Mouse (Mus musculus) intestine, embryonic 15.5 days (tissue): ENCODE results near the gene Gm5485. TPM values are rescaled to one million over a fixed set of nuclear protein-coding genes. Genes with fewer than 3 reads are reported as not detected.

Source experiments
- ATAC-seq: fragments of 200-750 bp; cut with Nextera tagmentation; 2 replicates; pipeline ENCODE4 v1.8.0; 2017; ENCODE audit warnings: moderate TSS enrichment, moderate library complexity
- H3K27ac ChIP-seq: fragments of 300-500 bp; sonication (generic); 2 replicates; pipeline ENCODE4 v1.5.1; 2015; ENCODE audit warnings: mild to moderate bottlenecking, inconsistent platforms
- H3K27me3 ChIP-seq: fragments of 300-500 bp; sonication (generic); replicated peaks from 2 replicates; pipeline ENCODE4 v1.6.1; 2015; ENCODE audit warnings: inconsistent platforms
- H3K36me3 ChIP-seq: fragments of 300-500 bp; sonication (generic); 2 replicates; pipeline ENCODE4 v1.6.1; 2015; ENCODE audit warnings: inconsistent platforms
- H3K4me1 ChIP-seq: fragments of 300-500 bp; sonication (generic); replicated peaks from 2 replicates; pipeline ENCODE4 v1.6.1; 2015; ENCODE audit warnings: inconsistent platforms
- H3K4me2 ChIP-seq: fragments of 300-500 bp; sonication (generic); replicated peaks from 2 replicates; pipeline ENCODE4 v1.6.1; 2015; ENCODE audit warnings: mild to moderate bottlenecking, inconsistent platforms
- H3K4me3 ChIP-seq: fragments of 300-500 bp; sonication (generic); replicated peaks from 2 replicates; pipeline ENCODE4 v1.5.1; 2015; ENCODE audit warnings: inconsistent platforms
- H3K9ac ChIP-seq: fragments of 300-500 bp; sonication (generic); 2 replicates; pipeline ENCODE4 v1.6.1; 2015; ENCODE audit warnings: inconsistent platforms
- H3K9me3 ChIP-seq: fragments of 300-500 bp; sonication (generic); 2 replicates; pipeline ENCODE4 v1.6.1; 2016; ENCODE audit warnings: inconsistent platforms
- WGBS: fragments of 180-500 bp; shearing (Covaris S2); methylation state at CpG from one replicate; pipeline ENCODE4 v1.1.7; 2015; 5-methylcytosine and 5-hydroxymethylcytosine counted together
- polyA plus RNA-seq: library from polyadenylated mRNA; unstranded; fragments of >200 nt; fragmentation: Nextera tagmentation; extraction: Ambion mirVana; gene quantifications from 2 replicates; pipeline ENCODE4 v1.2.1, GENCODE M21; 2015

The Gm5485 gene
- polyA plus RNA-seq = 0.80 and 1.7 TPM in 2 replicates

DNA sequence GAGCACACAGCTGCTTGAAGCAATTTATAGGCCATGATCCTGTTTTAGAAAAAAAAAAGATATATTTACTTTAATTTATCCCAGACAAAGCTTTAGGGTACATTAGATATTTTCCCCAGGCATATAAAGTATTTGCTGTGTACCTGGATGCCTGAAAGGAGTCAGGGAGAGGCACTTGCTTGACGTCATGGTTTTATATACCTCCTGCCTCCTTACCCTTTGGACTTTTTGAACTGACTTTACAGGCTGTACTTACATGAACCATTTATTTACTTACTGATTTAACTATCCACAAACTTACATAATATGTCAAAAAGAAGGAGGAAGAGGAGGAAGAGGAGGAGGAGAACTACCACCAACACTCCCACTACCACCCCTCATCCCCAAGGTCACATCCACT is at the start of gene Gm5485:
Gene Gm5485 (minus strand): TSS at position 171 of the 400 bp plus-strand sequence.
- Histone ChIP-seq H3K4me2 (no peak within 1 kb of the TSS), H3K27ac (no peak within 1 kb of the TSS), H3K36me3 (no peaks in the 10 kb centered on the region), H3K27me3 (no peaks in the 10 kb centered on the region), H3K9me3 (no peaks in the 10 kb centered on the region), H3K9ac (no peak within 1 kb of the TSS), H3K4me1 (peaks cover 9% of the 10 kb centered on the region), H3K4me3 (no peak within 1 kb of the TSS)
- WGBS = 47% methylated on average over 1 of the region's 1 CpGs
- ATAC-seq = peak; percentile 90

DNA sequence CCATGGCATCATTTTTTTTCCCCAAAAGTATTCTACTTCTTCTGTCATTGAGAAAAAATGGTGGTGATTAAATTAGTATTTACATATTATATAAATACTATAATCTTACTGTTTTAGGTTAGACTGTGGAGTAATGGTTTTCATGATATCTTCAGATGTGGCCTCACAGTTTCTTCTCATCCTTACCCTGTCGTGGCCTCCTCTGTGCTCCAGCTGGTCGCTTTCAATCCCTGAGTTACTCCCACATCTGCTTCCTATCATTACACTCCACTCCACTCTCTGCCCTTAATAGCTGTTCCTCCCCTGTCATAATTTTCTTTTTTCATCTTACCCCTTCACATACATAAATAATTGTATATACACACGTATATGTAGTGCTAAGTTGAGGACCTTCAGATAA is 41.0 kb upstream of the Gm5485 start:
- H3K4me2 ChIP-seq = no peak overlapping the region
- H3K9ac ChIP-seq = no peak overlapping the region
- no peak for ATAC-seq
- 44% methylated on average over 3 of the region's 3 CpGs for WGBS
- H3K27me3 ChIP-seq = no peaks in the 10 kb centered on the region
- no peak overlapping the region for H3K4me3 ChIP-seq
- H3K36me3 ChIP-seq = no peaks in the 10 kb centered on the region
- no peak overlapping the region for H3K27ac ChIP-seq
- H3K4me1 ChIP-seq = no peaks in the 10 kb centered on the region
- no peaks in the 10 kb centered on the region for H3K9me3 ChIP-seq

DNA sequence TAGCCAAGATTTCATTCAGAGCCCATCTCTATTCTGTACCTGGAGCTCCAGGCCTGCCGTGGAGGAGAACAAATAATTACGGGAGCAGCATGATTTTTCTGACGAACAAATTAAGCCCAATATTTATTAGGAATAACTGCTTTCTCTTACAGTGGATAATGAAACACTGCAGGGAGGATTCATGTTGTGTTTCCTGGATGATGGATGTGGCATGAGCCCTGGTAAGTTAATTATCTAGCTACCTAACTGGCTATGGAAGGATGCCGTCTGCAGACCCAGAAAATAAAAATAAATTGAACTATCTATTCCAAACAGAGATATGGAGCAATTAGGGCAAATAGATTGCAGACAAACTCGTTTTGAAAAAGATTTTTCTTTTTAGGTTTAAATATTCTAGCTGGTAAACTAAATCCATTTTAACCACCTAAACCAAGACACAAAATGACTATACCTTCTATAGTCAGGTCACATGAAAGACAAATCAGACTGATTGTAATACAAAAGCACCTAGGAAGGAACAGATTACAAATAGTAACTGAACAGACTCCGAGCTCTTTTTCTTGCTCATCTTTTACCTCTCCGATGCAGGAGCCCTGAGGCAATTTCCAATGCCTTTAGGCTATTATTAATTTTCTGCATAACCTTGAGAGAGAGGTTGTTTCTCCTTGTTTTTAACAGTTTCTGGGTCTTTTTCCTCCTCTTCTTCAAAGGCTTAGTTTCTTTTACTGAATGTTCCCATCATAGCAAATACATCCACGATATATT is 34.1 kb upstream of the Gm5485 start:
- no peaks in the 10 kb centered on the region for H3K9me3 ChIP-seq
- no peak overlapping the region for H3K4me2 ChIP-seq
- H3K9ac ChIP-seq = no peak overlapping the region
- no peaks in the 10 kb centered on the region for H3K4me1 ChIP-seq
- no peak for ATAC-seq
- H3K27ac ChIP-seq = no peak overlapping the region
- WGBS = 73% methylated on average over 8 of the region's 8 CpGs
- H3K4me3 ChIP-seq = no peak overlapping the region
- no peaks in the 10 kb centered on the region for H3K27me3 ChIP-seq
- no peaks in the 10 kb centered on the region for H3K36me3 ChIP-seq

DNA sequence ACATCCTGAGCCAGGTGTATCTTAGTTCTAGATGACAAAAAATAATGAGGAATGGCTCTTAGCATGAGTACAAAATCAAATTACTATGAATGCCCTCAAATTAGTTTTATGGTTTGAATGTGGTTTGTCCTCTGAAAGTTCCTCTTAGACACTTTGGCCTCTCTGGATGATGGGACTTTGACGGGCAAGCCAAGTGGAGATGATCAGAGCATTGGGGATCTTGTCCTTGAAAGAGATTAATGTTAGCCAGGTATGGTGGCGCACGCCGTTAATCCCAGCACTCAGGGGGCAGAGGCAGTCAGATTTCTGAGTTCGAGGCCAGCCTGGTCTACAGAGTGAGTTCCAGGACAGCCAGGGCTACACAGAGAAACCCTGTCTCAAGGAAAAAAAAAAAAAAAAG is 32.4 kb upstream of the Gm5485 start:
- ATAC-seq = no peak
- H3K27ac ChIP-seq = no peak overlapping the region
- WGBS = 84% methylated on average over 5 of the region's 5 CpGs

DNA sequence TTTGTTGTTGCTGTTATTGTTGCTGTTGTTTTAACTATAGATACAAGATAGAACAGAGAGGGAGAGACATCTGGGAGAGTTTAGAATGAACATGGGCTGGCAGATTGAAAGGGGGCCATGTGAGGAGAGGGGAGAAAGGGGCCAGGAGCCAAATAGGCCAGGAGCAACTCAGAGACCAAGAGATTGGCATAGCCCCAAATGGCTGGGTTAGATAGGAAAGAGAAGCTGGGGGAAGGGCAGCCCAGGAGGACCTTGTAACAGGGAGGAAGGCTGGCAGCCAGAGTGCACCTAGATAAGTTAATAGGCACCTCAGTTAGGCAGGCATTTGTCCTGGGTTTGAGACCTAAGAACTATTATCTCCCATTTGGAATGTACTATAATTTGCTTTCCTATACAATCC is 25.3 kb upstream of the Gm5485 start:
- Histone ChIP-seq H3K36me3 (no peaks in the 10 kb centered on the region), H3K27ac (no peak overlapping the region), H3K27me3 (no peaks in the 10 kb centered on the region), H3K9me3 (no peaks in the 10 kb centered on the region), H3K9ac (no peak overlapping the region), H3K4me3 (no peak overlapping the region), H3K4me1 (no peaks in the 10 kb centered on the region), H3K4me2 (no peak overlapping the region)
- no peak for ATAC-seq

More for the DNA sequence above, 32.4 kb upstream of the Gm5485 start:
- H3K4me2 ChIP-seq = no peak overlapping the region
- H3K9ac ChIP-seq = no peak overlapping the region
- no peaks in the 10 kb centered on the region for H3K27me3 ChIP-seq
- H3K4me1 ChIP-seq = no peaks in the 10 kb centered on the region
- H3K36me3 ChIP-seq = no peaks in the 10 kb centered on the region
- no peaks in the 10 kb centered on the region for H3K9me3 ChIP-seq
- H3K4me3 ChIP-seq = no peak overlapping the region

DNA sequence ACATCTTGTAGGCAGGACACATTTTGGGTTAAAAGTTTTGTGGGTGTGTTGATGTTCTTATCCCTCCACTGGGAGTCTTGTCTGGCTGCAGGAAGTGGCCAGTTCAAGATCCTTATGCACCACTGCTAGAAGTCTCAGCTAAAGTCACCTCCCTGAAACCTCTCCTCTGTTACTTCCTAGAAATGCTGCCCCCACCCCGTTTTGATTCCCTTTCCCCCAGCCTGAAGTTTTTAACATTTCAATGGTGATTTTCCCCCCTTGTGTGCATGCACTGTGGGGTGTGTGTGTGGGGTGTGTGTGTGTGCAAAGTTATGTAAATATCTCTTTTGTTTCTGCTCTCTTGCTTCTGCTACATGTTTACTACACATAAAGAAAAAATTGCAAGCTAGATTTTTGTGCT is 23.2 kb upstream of the Gm5485 start:
- Histone ChIP-seq H3K36me3 (no peaks in the 10 kb centered on the region), H3K9me3 (no peaks in the 10 kb centered on the region), H3K4me3 (no peak overlapping the region), H3K4me2 (no peak overlapping the region), H3K27me3 (no peaks in the 10 kb centered on the region), H3K4me1 (no peaks in the 10 kb centered on the region), H3K27ac (no peak overlapping the region), H3K9ac (no peak overlapping the region)
- WGBS = 24% methylated on average over 1 of the region's 1 CpGs
- ATAC-seq = no peak

DNA sequence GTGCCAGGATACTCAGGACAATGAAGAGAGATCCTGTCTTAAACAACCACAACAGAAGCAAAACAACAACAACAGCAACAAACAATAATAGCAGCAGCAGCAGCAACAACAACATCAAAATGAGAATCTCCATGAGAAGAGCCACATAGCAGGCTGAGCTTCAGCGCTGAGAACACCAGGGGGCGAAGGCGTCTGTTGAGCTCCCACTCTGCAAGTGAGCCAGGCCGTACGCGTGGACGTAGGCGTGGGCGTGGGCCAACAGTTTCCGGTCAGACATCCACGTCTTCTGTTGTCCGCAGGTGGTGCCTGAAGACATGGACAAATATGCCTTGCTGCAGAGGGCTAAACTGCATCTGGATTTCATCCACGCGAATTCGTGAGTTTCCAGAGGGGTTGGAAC is 18.8 kb upstream of the Gm5485 start, which contains the start of gene Morc1:
Gene Morc1 (plus strand): TSS at position 211 of the 400 bp plus-strand sequence.
- Histone ChIP-seq H3K36me3 (no peaks in the 10 kb centered on the region), H3K4me1 (no peaks in the 10 kb centered on the region), H3K27me3 (no peaks in the 10 kb centered on the region), H3K27ac (no peak within 1 kb of the TSS), H3K9ac (no peak within 1 kb of the TSS), H3K4me3 (no peak within 1 kb of the TSS), H3K4me2 (no peak within 1 kb of the TSS), H3K9me3 (no peaks in the 10 kb centered on the region)
- ATAC-seq = no peak
- 94% methylated on average over 15 of the region's 15 CpGs for WGBS

DNA sequence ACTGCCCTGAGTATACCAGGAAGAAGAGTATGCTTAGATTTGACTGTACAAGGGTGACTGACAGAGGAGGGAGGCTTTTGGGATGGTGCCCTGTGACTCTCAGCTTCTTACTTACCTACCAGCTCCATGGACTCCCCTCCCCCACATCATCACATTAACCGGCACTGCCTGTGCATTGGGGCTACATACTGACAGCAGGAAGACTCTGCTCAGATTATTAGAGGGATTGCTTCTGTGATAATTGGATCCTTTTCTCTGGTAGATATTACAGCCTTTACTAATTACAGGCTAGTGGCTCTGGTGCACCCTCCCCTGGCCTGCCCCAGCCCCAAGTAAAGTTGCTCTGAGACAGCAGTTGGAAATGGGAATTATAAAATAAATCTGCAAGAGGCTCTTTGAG is 17.2 kb upstream of the Gm5485 start:
- no peaks in the 10 kb centered on the region for H3K27me3 ChIP-seq
- no peaks in the 10 kb centered on the region for H3K36me3 ChIP-seq
- H3K4me1 ChIP-seq = no peaks in the 10 kb centered on the region
- H3K9me3 ChIP-seq = no peaks in the 10 kb centered on the region
- H3K4me3 ChIP-seq = no peak overlapping the region
- 54% methylated on average over 1 of the region's 1 CpGs for WGBS
- ATAC-seq = no peak
- H3K27ac ChIP-seq = no peak overlapping the region
- no peak overlapping the region for H3K4me2 ChIP-seq
- H3K9ac ChIP-seq = no peak overlapping the region

DNA sequence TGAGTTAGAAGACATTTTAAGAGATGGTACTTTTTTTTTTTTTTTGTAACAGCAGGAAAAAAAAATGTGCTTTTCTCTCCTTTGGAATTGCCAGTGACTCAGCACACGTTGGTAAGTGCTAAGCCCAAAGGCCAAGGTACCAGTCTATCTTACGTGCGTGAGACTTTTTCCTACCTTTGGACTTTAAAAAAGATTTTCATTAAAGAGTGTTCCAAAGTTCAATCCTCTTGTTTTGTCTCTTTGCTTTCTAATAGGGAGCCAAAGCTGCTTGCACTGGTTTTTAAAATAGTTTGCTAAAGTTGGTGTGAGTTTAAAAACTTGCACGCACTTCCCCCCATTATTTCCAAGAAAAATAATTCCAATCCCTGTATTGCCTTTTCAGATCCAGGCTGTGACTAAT is 11.9 kb upstream of the Gm5485 start:
- no peaks in the 10 kb centered on the region for H3K27me3 ChIP-seq
- H3K4me3 ChIP-seq = no peak overlapping the region
- H3K36me3 ChIP-seq = no peaks in the 10 kb centered on the region
- H3K4me1 ChIP-seq = no peaks in the 10 kb centered on the region
- WGBS = 72% methylated on average over 4 of the region's 4 CpGs
- no peak overlapping the region for H3K9ac ChIP-seq
- H3K4me2 ChIP-seq = no peak overlapping the region
- H3K27ac ChIP-seq = no peak overlapping the region
- peak; percentile 76 for ATAC-seq
- H3K9me3 ChIP-seq = no peaks in the 10 kb centered on the region

DNA sequence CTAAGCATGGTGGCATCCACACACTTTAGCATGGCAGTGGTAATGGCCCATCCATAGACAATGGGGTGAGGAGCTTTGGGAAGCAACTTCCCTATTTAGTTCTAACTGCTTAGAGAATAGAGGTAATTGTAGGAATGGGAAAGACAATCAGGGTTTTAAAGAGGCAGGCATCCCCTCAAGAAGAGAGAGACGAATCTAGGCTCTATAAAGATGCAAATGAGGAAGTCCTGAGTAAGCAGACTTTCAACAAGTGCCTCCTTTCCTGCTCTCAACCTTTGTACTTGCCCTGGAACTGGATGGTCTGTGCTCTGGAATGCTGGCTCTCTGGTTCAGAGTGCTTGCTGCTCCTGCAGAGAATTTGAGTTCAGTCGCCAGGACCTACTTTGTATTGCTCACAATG is 10.3 kb upstream of the Gm5485 start:
- H3K4me2 ChIP-seq = no peak overlapping the region
- H3K27me3 ChIP-seq = no peaks in the 10 kb centered on the region
- H3K27ac ChIP-seq = no peak overlapping the region
- H3K4me3 ChIP-seq = no peak overlapping the region
- peak; percentile 84 for ATAC-seq
- H3K4me1 ChIP-seq = no peaks in the 10 kb centered on the region
- H3K36me3 ChIP-seq = no peaks in the 10 kb centered on the region
- H3K9ac ChIP-seq = no peak overlapping the region
- WGBS = 31% methylated on average over 2 of the region's 2 CpGs
- H3K9me3 ChIP-seq = no peaks in the 10 kb centered on the region

DNA sequence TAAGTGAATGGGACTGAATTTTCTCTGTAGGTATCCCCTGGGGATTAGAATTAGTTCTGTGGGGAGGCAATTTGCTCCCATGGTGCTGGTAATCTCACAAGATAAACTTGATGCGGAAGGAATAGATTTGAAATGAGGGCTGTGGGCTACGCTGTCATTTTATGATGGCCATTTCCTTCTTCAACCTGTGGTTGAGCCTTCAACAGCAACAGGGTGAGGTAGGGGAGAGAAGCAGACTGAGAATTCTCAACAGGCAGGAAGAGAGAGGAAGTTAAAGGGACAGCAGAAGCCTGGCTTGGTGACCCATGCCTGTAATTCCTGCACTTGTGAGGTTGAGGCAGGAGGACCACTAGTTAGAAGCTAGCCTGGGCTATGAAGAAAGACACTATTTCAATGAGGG is 6.8 kb upstream of the Gm5485 start:
- H3K4me2 ChIP-seq = no peak overlapping the region
- H3K36me3 ChIP-seq = no peaks in the 10 kb centered on the region
- no peak overlapping the region for H3K9ac ChIP-seq
- WGBS = 57% methylated on average over 2 of the region's 2 CpGs
- H3K4me1 ChIP-seq = no peaks in the 10 kb centered on the region
- H3K9me3 ChIP-seq = no peaks in the 10 kb centered on the region
- no peak overlapping the region for H3K27ac ChIP-seq
- H3K4me3 ChIP-seq = no peak overlapping the region
- no peak for ATAC-seq
- no peaks in the 10 kb centered on the region for H3K27me3 ChIP-seq

DNA sequence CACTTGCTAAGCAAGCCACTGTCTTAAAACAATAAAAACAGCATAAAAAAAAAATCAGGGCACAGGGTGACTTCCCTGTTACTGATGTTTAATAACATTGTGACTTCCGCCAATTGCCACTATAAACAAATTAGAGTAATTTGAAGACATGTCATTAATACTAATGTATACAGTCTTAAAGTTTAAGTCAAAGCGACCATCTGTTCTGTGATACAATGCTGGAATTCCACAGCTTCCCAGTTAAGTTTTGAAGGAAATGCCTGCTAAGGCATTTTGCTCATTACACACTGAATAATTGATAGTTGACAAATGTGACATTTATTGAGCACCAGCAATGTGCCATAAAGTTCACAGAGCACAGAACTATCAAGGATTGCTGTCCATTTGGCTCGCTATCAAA is 6.3 kb upstream of the Gm5485 start:
- no peaks in the 10 kb centered on the region for H3K4me1 ChIP-seq
- H3K9ac ChIP-seq = no peak overlapping the region
- no peak overlapping the region for H3K4me2 ChIP-seq
- no peaks in the 10 kb centered on the region for H3K9me3 ChIP-seq
- H3K4me3 ChIP-seq = no peak overlapping the region
- no peaks in the 10 kb centered on the region for H3K27me3 ChIP-seq
- H3K27ac ChIP-seq = no peak overlapping the region
- WGBS = 40% methylated on average over 3 of the region's 3 CpGs
- H3K36me3 ChIP-seq = no peaks in the 10 kb centered on the region
- ATAC-seq = no peak

DNA sequence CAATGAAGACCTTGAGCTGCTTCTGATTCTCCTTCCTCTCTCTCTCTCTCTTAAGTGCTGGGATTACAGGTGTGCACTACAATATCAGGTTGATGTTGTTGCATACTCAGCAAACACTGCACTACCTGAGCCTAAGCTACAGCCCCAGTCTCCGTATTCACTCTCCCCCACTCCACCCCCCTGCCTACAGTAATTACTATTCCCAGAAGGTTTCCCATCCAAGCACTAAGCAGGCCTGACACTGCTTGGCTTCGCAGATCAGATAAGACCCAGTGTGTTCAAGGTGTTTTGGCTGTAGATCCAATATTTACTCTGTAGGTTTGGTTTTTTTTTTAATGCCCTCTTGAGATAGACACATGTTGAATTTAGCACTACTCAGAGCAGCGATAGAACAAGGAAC is 2.1 kb downstream of the Gm5485 start:
- H3K4me2 ChIP-seq = peak overlapping the region; percentile 37
- 33% methylated on average over 3 of the region's 3 CpGs for WGBS
- ATAC-seq = peak; percentile 63

More for the DNA sequence above, 2.1 kb downstream of the Gm5485 start:
- H3K36me3 ChIP-seq = no peaks in the 10 kb centered on the region
- peaks cover 9% of the 10 kb centered on the region for H3K4me1 ChIP-seq
- no peak overlapping the region for H3K27ac ChIP-seq
- no peak overlapping the region for H3K9ac ChIP-seq
- H3K27me3 ChIP-seq = no peaks in the 10 kb centered on the region
- no peak overlapping the region for H3K4me3 ChIP-seq
- no peaks in the 10 kb centered on the region for H3K9me3 ChIP-seq
